Mouse (Mus musculus) layer of hippocampus, adult 9-11 months (tissue): ENCODE measurements at regions not wholly inside any gene's neighbourhood (a gene's known extent, or its start where the extent isn't known, plus 50 kb on each side); places are given as distances from the start of the nearest gene placed in this dataset.
A peak's percentile ranks its signal among the peaks of the same experiment; 100 is the strongest.

Experiments
- DNase-seq: peaks from one replicate; pipeline ENCODE4 v3.0.0; 2022

DNA sequence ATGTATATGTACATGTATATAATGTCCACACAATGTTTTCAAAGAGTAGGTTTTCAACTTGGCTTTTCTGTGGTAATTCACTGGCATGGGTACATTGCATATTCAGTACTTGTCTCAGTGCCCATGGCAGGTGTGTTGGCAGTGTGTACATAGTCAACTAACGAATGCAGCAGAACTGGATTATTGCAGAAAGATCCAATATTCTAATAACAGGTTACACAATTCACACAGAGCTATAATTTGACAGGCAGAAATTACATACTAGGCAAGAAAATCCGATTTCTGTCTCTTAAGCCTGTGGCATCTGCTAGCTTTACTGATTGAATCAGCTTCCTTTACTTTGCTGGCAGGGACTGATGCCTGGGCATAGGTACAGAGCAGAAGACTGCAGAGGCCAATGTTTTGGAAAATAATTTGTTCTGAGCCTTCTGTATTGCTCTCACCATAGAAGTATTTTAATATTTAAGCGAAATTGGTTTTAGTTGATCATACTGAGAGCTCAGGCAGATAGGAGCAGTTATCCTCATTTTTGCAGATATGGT, 479.3 kb downstream of the Epm2a start:
- DNase-seq: no peak

DNA sequence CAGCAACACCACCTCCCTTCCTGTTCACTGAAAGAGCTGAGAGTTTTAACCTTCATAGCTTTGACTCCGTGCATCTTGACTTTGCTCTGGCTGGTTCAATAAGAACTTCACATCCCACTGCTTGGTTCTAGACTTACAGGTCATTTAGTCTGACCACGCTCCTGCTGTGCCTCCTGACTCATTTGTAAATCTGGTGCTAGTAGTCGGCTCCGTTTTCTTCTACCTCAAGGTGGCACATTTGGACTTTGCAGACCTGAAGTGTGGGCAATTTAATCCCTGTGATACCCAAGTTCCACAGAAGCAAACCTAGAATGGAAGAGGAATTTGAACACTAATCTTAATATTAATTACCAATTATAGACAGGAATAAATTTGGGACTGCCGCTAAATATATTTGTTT, 497.9 kb downstream of the Epm2a start:
- DNase-seq: peak; percentile 7

DNA sequence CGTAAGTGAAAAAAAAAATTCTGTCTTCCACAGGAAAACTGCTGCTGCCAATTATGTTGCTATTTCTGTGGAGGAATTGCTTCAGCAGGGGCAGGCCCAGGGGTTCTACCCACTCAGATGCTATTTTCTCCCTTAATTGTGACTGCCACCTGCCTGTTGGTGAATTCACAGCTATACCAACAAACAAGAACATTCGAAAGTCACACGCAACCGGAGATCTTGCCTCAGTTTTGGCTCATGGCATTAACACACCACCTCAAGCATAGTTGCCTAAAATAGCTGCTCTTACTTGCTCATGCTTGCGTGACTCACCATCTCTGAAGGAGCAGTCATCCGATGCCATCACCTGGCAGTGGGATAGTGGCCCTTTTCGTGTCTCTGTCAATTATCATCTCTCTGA, 498.3 kb downstream of the Epm2a start:
- peak; percentile 34 for DNase-seq

GRCm38 (mm10) chr10:11846141-11846540, 502.9 kb downstream of the Epm2a start:
- no peak for DNase-seq

- peak; percentile 27 for DNase-seq
Observed at GRCm38 (mm10) chr10:11875145-11876131, 532.2 kb downstream of the Epm2a start.

- peak; percentile 10 for DNase-seq
Observed at GRCm38 (mm10) chr10:11886237-11886636, 543.0 kb downstream of the Epm2a start.

DNA sequence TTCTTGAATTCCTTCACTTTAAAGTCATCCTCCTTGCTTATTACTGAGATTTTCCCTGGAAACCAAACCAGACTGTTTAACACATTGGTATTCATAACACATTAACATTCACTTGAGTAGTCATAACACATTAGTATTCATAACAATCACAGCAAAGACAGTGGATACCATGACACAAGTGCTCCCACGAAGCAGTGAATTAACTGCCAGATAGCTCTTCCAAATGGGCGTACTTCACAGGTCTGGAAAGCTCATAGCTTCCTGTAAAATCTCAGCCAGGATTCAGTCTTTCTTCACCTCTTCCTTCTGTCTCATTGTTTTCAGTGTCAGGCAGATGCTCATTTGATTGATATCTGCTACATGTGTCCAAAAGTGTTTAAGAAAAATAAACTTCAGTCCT, 545.7 kb downstream of the Epm2a start:
- DNase-seq: no peak

DNA sequence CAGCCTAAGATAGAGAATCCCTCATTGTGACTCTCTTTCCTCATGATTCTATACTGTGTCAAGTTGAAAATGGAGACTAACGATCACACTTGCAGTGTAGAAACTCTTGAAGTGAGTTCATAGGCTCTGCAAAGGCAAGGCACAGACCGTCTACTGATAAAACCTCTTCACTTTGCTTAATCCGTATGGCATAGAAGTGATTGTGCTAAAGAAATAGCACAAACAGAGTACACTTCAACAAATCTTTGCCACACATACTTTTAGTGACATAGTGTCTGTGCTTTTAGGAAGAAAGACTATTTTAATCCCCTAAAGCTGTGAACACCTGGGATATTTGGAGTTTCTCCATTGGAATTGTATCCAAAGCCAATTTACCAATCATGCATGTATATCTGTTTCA, 578.9 kb downstream of the Epm2a start:
- DNase-seq: no peak

- DNase-seq: no peak
Observed at GRCm38 (mm10) chr10:11938164-11938563, 595.0 kb downstream of the Epm2a start.

DNA sequence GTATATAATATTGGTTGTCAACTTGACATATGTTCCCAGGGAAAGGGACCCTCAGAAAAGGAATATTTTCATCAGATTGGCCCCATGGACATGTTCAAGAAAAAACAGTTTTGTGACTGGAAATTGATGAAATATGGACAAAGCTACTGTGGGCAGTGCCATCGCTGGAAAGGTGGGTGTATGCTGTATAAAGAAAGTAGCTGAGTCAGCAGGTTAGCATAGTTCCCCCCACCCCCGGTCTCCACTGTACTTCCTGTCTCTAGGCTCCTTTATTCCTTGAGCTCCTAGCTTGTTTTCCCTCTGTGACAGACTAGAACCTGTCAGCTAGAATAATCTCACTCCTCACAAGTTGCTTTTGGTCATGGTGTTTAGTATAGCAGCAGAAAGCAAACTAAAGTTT, 599.6 kb downstream of the Epm2a start:
- DNase-seq: no peak

- peak; percentile 41 for DNase-seq
Observed at GRCm38 (mm10) chr10:11960327-11960922, 617.2 kb downstream of the Epm2a start.

- no peak for DNase-seq
Observed at GRCm38 (mm10) chr10:12004966-12005365, 661.8 kb downstream of the Epm2a start.

- DNase-seq: no peak
Observed at GRCm38 (mm10) chr10:12005889-12006288, 662.7 kb downstream of the Epm2a start.

DNA sequence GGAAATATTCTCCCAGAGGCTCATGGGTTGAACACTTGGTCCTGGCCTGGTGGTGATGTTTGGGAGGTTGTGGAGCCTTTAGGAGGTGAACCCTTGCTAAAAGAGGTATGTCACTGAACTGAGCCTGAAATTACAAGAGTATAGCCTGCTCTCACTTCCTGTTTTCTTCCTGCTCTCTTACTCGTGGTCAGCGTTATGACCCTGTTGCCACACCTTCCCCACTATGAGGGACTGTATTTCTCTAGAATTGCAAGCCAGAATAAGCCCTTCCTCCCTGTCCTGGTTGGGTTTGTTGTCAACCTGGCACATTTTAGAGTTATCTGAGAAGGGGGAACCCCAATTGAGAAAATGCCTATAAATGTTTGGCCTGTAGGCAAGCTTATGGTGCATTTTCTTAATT, 674.1 kb downstream of the Epm2a start:
- DNase-seq: no peak

GRCm38 (mm10) chr10:12018281-12018680, 675.1 kb downstream of the Epm2a start:
- DNase-seq: no peak

- peak; percentile 61 for DNase-seq
Observed at GRCm38 (mm10) chr10:12019159-12019779, 676.1 kb downstream of the Epm2a start.

DNA sequence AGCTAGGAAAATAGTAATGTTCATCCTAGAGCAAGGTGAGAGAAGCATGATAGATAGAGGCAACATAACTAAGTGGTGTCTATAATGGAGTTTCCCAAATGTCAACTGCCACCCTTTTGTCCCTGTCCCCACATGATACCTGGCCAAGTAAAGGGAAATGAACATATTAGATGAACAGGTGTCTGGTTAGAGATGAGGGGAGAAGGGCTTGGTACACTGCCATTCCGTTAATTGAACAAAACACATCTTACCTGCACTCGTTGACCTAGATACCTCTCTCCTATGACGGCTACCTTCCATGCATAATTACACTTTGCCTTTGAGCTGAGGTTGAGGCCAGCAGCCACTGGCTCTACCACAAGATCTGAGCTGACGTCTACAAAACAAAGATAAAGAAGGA, 677.4 kb downstream of the Epm2a start:
- DNase-seq: no peak

- DNase-seq: no peak
Observed at GRCm38 (mm10) chr10:12035159-12035558, 692.0 kb downstream of the Epm2a start.

- no peak for DNase-seq
Observed at GRCm38 (mm10) chr10:12045937-12046336, 702.7 kb downstream of the Epm2a start.

DNA sequence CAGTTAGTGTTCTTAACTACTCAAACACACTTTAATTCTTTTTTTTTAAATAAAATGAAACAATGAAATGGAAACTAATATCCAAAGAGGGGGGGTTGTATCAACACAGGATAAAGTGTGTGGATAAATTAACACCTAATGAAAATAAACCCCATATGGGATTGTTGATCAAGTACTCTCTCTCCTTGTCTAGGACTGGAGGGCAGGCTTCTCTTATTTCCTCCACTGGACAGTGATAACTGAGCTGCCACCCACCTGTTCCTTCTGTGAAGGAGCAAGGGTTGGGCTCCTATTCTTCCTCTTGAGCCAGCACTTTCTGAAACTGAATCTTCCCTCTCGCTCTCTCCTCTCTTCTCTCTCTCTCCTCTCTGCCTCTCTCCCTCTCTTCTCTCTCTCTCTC, 716.5 kb downstream of the Epm2a start:
- no peak for DNase-seq

- DNase-seq: no peak
Observed at GRCm38 (mm10) chr10:12061069-12061861, 718.1 kb downstream of the Epm2a start.

- no peak for DNase-seq
Observed at GRCm38 (mm10) chr10:12062302-12062701, 719.1 kb downstream of the Epm2a start.

DNA sequence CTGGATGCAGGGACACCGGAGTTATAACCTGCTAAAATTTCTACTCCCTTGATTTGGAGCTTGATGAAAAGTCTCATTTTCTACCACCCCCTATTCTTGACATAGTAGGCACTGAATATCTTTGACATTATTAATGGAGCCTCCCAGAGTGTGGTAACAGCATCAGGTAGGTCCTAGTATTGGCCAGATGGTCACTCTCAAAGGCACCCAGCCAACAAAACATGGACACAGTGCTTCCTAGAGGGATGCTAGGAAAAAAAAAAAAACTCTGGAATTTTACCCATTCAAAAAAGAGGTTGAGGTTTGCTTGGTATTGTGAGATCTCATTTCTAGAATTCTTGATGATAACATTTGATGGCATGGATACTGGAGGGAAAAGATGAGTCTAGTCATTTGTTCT, 740.8 kb downstream of the Epm2a start:
- DNase-seq: no peak
